Mouse (Mus musculus): ENCODE measurements around the gene Rac2. TPM values are rescaled to one million over a fixed set of nuclear protein-coding genes. Genes with fewer than 3 reads are reported as not detected.

Rac2 gene
- total and polyA plus RNA-seq, 3 experiments, result 160 to 942 (median 453) TPM

- H3K4me3 ChIP-seq (replicated peaks in 1 of 3; ENCODE audit: low read depth in 2 of 3, low read length in 2 of 3, poor library complexity in 1 of 3), result peak overlapping the region; percentile 72 to 98 (median 87)
Observed at GRCm38 (mm10) chr15:78571554-78572269, 871 bp downstream of the Rac2 start.

DNA sequence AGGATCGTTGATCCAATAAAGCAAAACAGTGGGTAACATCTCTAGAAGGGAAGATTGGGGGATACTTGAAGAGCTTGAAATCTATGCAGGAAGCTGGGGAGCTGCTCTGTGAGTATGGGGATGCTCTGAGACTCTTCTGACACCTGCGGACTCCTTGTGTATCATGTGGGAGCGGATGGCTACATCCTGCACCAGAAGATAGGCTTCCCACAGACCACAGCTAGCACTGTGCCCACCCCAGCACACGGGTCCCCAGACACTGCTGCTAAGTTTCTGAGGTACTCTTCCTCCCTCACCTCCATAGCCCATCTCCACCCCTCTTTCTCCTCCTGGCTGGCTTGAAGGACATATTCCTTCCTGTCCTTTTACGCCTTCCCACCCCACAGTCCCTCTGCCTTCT, 2.4 kb downstream of the Rac2 start:
- Histone ChIP-seq H3K4me3 (replicated peaks in 1 of 3; ENCODE audit: low read depth in 2 of 3, low read length in 2 of 3, poor library complexity in 1 of 3) (peak overlapping the region; percentile 28 to 98 (median 87)), H3K79me2 (replicated peaks; ENCODE audit: control insufficient read depth, extremely low read depth, insufficient read depth, poor library complexity, severe bottlenecking) (peaks cover 50% of the 10 kb centered on the region), H3K36me3 (replicated peaks in 1 of 2; ENCODE audit: control insufficient read depth in 1 of 2, insufficient read depth in 1 of 2, low read length in 1 of 2) (peaks cover 56 to 66% of the 10 kb centered on the region in 2 experiments), H3K9me3 (replicated peaks; ENCODE audit: low read length) (peaks cover 6% of the 10 kb centered on the region), H3K4me1 (ENCODE audit: control insufficient read depth in 1 of 2, insufficient read depth in 2 of 2) (peaks cover 58 to 74% of the 10 kb centered on the region in 2 experiments), H3K4me2 (ENCODE audit: insufficient read depth, low read depth, poor library complexity, severe bottlenecking) (peak overlapping the region; percentile 79), H3K27me3 (replicated peaks) (no peaks in the 10 kb centered on the region), H3K9ac (ENCODE audit: insufficient read depth, low read depth) (no peak overlapping the region), H3K27ac (ENCODE audit: insufficient read depth, low read depth) (peak overlapping the region; percentile 98)
- in situ Hi-C loops (cut with MboI; ENCODE audit: low pct_ligation_motif_present, low pct_unique_long_range_greater_than_20kb, low sequenced_read_pairs) (no loop called here), dilution Hi-C loops (cut with MboI; ENCODE audit: extremely low pct_ligation_motif_present, extremely low pct_unique_long_range_greater_than_20kb, low sequenced_read_pairs) (no loop called here)
- no peak for DNase-seq (ENCODE audit: extremely low read depth)
- TF ChIP-seq ETS1 (conservative IDR thresholded peaks at IDR 0.05; ENCODE audit: low read depth, low read length) (0 out of 2 replicates have a peak, but pooled peaks have one; percentile 0), JUN (IDR thresholded peaks at IDR 0.05; ENCODE audit: insufficient read depth, low read depth, low read length) (no peak), PAX5 (IDR thresholded peaks at IDR 0.05; ENCODE audit: low read length) (no peak), MEF2A (IDR thresholded peaks at IDR 0.05; ENCODE audit: borderline replicate concordance, low read depth, low read length) (no peak), ZNF384 (IDR thresholded peaks at IDR 0.05; ENCODE audit: low read depth, low read length) (no peak), HCFC1 (IDR thresholded peaks at IDR 0.05; ENCODE audit: low read depth, low read length) (no peak), MXI1 (IDR thresholded peaks at IDR 0.05; ENCODE audit: low read depth, low read length) (no peak), CHD2 (IDR thresholded peaks at IDR 0.05; ENCODE audit: low read length) (0 out of 2 replicates have a peak, but pooled peaks have one; percentile 20), MYC (IDR thresholded peaks at IDR 0.05; ENCODE audit: low read depth, low read length) (no peak), CTCF (conservative IDR thresholded peaks at IDR 0.05 in 1 of 2, IDR thresholded peaks at IDR 0.05 in 1 of 2; ENCODE audit: low read depth in 2 of 2, low read length in 2 of 2) (no peak)

More at GRCm38 (mm10) chr15:78571554-78572269, 871 bp downstream of the Rac2 start:
- Histone ChIP-seq H3K9me3 (replicated peaks; ENCODE audit: low read length) (peaks cover 6% of the 10 kb centered on the region), H3K9ac (ENCODE audit: insufficient read depth, low read depth) (peak overlapping the region; percentile 97), H3K79me2 (replicated peaks; ENCODE audit: control insufficient read depth, extremely low read depth, insufficient read depth, poor library complexity, severe bottlenecking) (peaks cover 47% of the 10 kb centered on the region), H3K27ac (ENCODE audit: insufficient read depth, low read depth) (peak overlapping the region; percentile 98), H3K27me3 (replicated peaks) (no peaks in the 10 kb centered on the region), H3K4me2 (ENCODE audit: insufficient read depth, low read depth, poor library complexity, severe bottlenecking) (peak overlapping the region; percentile 79), H3K4me1 (ENCODE audit: control insufficient read depth in 1 of 2, insufficient read depth in 2 of 2) (peaks cover 56 to 74% of the 10 kb centered on the region in 2 experiments), H3K36me3 (replicated peaks in 1 of 2; ENCODE audit: control insufficient read depth in 1 of 2, insufficient read depth in 1 of 2, low read length in 1 of 2) (peaks cover 41 to 51% of the 10 kb centered on the region in 2 experiments)
- in situ Hi-C loops (cut with MboI; ENCODE audit: low pct_ligation_motif_present, low pct_unique_long_range_greater_than_20kb, low sequenced_read_pairs), result no loop called here
- DNase-seq (ENCODE audit: extremely low read depth), result peak; percentile 90
- peak; percentile 82 for TF ChIP-seq TBP (conservative IDR thresholded peaks at IDR 0.05; ENCODE audit: low read depth, low read length)
- peak; percentile 96 for TF ChIP-seq ZMIZ1 (IDR thresholded peaks at IDR 0.05; ENCODE audit: low read depth, low read length)
- no peak for TF ChIP-seq KAT2A (IDR thresholded peaks at IDR 0.05; ENCODE audit: insufficient replicate concordance, low read length)
- no peak for TF ChIP-seq JUND (conservative IDR thresholded peaks at IDR 0.05; ENCODE audit: low read depth, low read length)
- TF ChIP-seq SMC3 (IDR thresholded peaks at IDR 0.05; ENCODE audit: low read depth, low read length), result no peak; the same call in 1 of the 2 replicates
- no peak; the same call in 1 of the 2 replicates for TF ChIP-seq CHD1 (IDR thresholded peaks at IDR 0.05; ENCODE audit: low read depth, low read length)
- peak; percentile 68 for TF ChIP-seq CHD2 (IDR thresholded peaks at IDR 0.05; ENCODE audit: low read length)
- TF ChIP-seq MAFK (IDR thresholded peaks at IDR 0.05; ENCODE audit: insufficient replicate concordance, low read length), result no peak
- TF ChIP-seq JUN (IDR thresholded peaks at IDR 0.05; ENCODE audit: insufficient read depth, low read depth, low read length), result no peak; the same call in 1 of the 2 replicates
- peak; percentile 6; the same call in 1 of the 2 replicates for TF ChIP-seq RCOR1 (conservative IDR thresholded peaks at IDR 0.05; ENCODE audit: low read depth, low read length)
- TF ChIP-seq USF2 (conservative IDR thresholded peaks at IDR 0.05; ENCODE audit: low read depth, low read length), result no peak
- TF ChIP-seq POLR2A (IDR thresholded peaks at IDR 0.05; ENCODE audit: low read depth, low read length), result peak; percentile 96
- no peak for TF ChIP-seq ZKSCAN1 (IDR thresholded peaks at IDR 0.05; ENCODE audit: borderline replicate concordance, low read depth, low read length)
- TF ChIP-seq E2F4 (IDR thresholded peaks at IDR 0.05; ENCODE audit: insufficient replicate concordance, low read depth, low read length), result no peak
- TF ChIP-seq MXI1 (IDR thresholded peaks at IDR 0.05; ENCODE audit: low read depth, low read length), result peak; percentile 35
- TF ChIP-seq GABPA (IDR thresholded peaks at IDR 0.05; ENCODE audit: insufficient replicate concordance, low read depth, low read length), result no peak
- TF ChIP-seq ZC3H11A (IDR thresholded peaks at IDR 0.05; ENCODE audit: low read depth, low read length), result no peak
- peak; percentile 77 for TF ChIP-seq MAZ (IDR thresholded peaks at IDR 0.05; ENCODE audit: low read depth, low read length)
- no peak for TF ChIP-seq MAX (IDR thresholded peaks at IDR 0.05; ENCODE audit: low read length)
- peak; percentile 91 for TF ChIP-seq NELFE (IDR thresholded peaks at IDR 0.05; ENCODE audit: low read depth, low read length)
- peak; percentile 49 for TF ChIP-seq SIN3A (IDR thresholded peaks at IDR 0.05; ENCODE audit: low read length)
- peak; percentile 78 for TF ChIP-seq ELF1 (IDR thresholded peaks at IDR 0.05; ENCODE audit: low read depth, low read length)
- TF ChIP-seq ZNF384 (IDR thresholded peaks at IDR 0.05; ENCODE audit: low read depth, low read length), result no peak
- peak; percentile 75 for TF ChIP-seq ETS1 (conservative IDR thresholded peaks at IDR 0.05; ENCODE audit: low read depth, low read length)
- TF ChIP-seq IRF4 (IDR thresholded peaks at IDR 0.05; ENCODE audit: low read depth, low read length), result peak; percentile 74; the same call in 1 of the 2 replicates
- peak; percentile 75; the same call in 1 of the 2 replicates for TF ChIP-seq MEF2A (IDR thresholded peaks at IDR 0.05; ENCODE audit: borderline replicate concordance, low read depth, low read length)
- no peak for TF ChIP-seq MYC (IDR thresholded peaks at IDR 0.05; ENCODE audit: low read depth, low read length)
- no peak; the same call in 1 of the 2 replicates for TF ChIP-seq POLR2AphosphoS2 (IDR thresholded peaks at IDR 0.05; ENCODE audit: low read depth, low read length)
- TF ChIP-seq RAD21 (IDR thresholded peaks at IDR 0.05; ENCODE audit: low read depth, low read length), result no peak
- no peak for TF ChIP-seq USF1 (IDR thresholded peaks at IDR 0.05; ENCODE audit: low read depth, low read length)
- TF ChIP-seq HCFC1 (IDR thresholded peaks at IDR 0.05; ENCODE audit: low read depth, low read length), result peak; percentile 54
- TF ChIP-seq BHLHE40 (IDR thresholded peaks at IDR 0.05; ENCODE audit: low read depth, low read length), result peak; percentile 62; the same call in 1 of the 2 replicates
- peak; percentile 76; the same call in 1 of the 2 replicates for TF ChIP-seq UBTF (IDR thresholded peaks at IDR 0.05; ENCODE audit: low read depth, low read length)
- TF ChIP-seq CTCF (conservative IDR thresholded peaks at IDR 0.05 in 1 of 2, IDR thresholded peaks at IDR 0.05 in 1 of 2; ENCODE audit: low read depth in 2 of 2, low read length in 2 of 2), result no peak
- TF ChIP-seq NRF1 (IDR thresholded peaks at IDR 0.05; ENCODE audit: low read depth, low read length), result no peak
- peak; percentile 93 for TF ChIP-seq TCF12 (IDR thresholded peaks at IDR 0.05; ENCODE audit: low read depth, low read length)
- no peak for TF ChIP-seq EP300 (IDR thresholded peaks at IDR 0.05; ENCODE audit: low read length)
- TF ChIP-seq PAX5 (IDR thresholded peaks at IDR 0.05; ENCODE audit: low read length), result no peak
- dilution Hi-C loops (cut with MboI; ENCODE audit: extremely low pct_ligation_motif_present, extremely low pct_unique_long_range_greater_than_20kb, low sequenced_read_pairs), result no loop called here

Data from CH12.LX (cell line).